Mouse (Mus musculus) embryonic facial prominence, embryonic 13.5 days (tissue): Measurements from ENCODE around the gene Phka2. TPM values are rescaled to one million over a fixed set of nuclear protein-coding genes. Genes with fewer than 3 reads are reported as not detected.

Experiments used
- ATAC-seq: fragments of 200-750 bp; cut with Nextera tagmentation; 2 replicates; pipeline ENCODE4 v1.8.0; 2017; ENCODE audit warnings: low read depth; ENCODE audit not compliant: insufficient number of reproducible peaks, insufficient read depth, low FRiP score, low TSS enrichment
- H3K27ac ChIP-seq: fragments of 300-500 bp; sonication (generic); 2 replicates; pipeline ENCODE4 v1.5.1; 2015; ENCODE audit warnings: moderate library complexity, mild to moderate bottlenecking, inconsistent platforms
- H3K27me3 ChIP-seq: fragments of 300-500 bp; sonication (generic); 2 replicates; pipeline ENCODE4 v1.6.1; 2015; ENCODE audit warnings: mild to moderate bottlenecking, inconsistent platforms
- H3K36me3 ChIP-seq: fragments of 300-500 bp; sonication (generic); 2 replicates; pipeline ENCODE4 v1.6.1; 2015; ENCODE audit warnings: mild to moderate bottlenecking, inconsistent platforms
- H3K4me1 ChIP-seq: fragments of 300-500 bp; sonication (generic); 2 replicates; pipeline ENCODE4 v1.6.1; 2015; ENCODE audit warnings: inconsistent platforms
- H3K4me2 ChIP-seq: fragments of 300-500 bp; sonication (generic); 2 replicates; pipeline ENCODE4 v1.6.1; 2015; ENCODE audit warnings: moderate library complexity, mild to moderate bottlenecking, inconsistent platforms
- H3K4me3 ChIP-seq: fragments of 300-500 bp; sonication (generic); 2 replicates; pipeline ENCODE4 v1.5.1; 2015; ENCODE audit warnings: mild to moderate bottlenecking, inconsistent platforms
- H3K9ac ChIP-seq: fragments of 300-500 bp; sonication (generic); 2 replicates; pipeline ENCODE4 v1.6.1; 2015; ENCODE audit warnings: mild to moderate bottlenecking, inconsistent platforms
- H3K9me3 ChIP-seq: fragments of 300-500 bp; sonication (generic); 2 replicates; pipeline ENCODE4 v1.6.1; 2016; ENCODE audit warnings: inconsistent platforms
- WGBS: fragments of 180-500 bp; shearing (Covaris S2); methylation state at CpG from one replicate; pipeline ENCODE4 v1.1.7; 2015; ENCODE audit warnings: mixed read lengths; 5-methylcytosine and 5-hydroxymethylcytosine counted together
- polyA plus RNA-seq: library from polyadenylated mRNA; unstranded; fragments of >200 nt; fragmentation: Nextera tagmentation; extraction: Ambion mirVana; gene quantifications from 2 replicates; pipeline ENCODE4 v1.2.1, GENCODE M21; 2015

Gene Phka2
- polyA plus RNA-seq, 1 experiment from 2014 or later = 19.6 TPM

GRCm38 (mm10) chrX:160601053-160601452, 99.1 kb downstream of the Phka2 start:
- no peak overlapping the region for H3K9ac ChIP-seq
- no peak overlapping the region for H3K27ac ChIP-seq
- no peaks in the 10 kb centered on the region for H3K9me3 ChIP-seq
- ATAC-seq = no peak
- no peak overlapping the region for H3K4me3 ChIP-seq
- peaks cover 23% of the 10 kb centered on the region for H3K4me1 ChIP-seq
- WGBS = 46% methylated on average over 3 of the region's 3 CpGs
- H3K36me3 ChIP-seq = no peaks in the 10 kb centered on the region
- H3K27me3 ChIP-seq = peaks cover 74% of the 10 kb centered on the region
- H3K4me2 ChIP-seq = no peak overlapping the region

GRCm38 (mm10) chrX:160602770-160603169, 100.8 kb downstream of the Phka2 start:
- 79% methylated on average over 1 of the region's 1 CpGs for WGBS
- Histone ChIP-seq H3K4me2 (no peak overlapping the region), H3K9ac (no peak overlapping the region), H3K4me1 (peaks cover 23% of the 10 kb centered on the region), H3K9me3 (no peaks in the 10 kb centered on the region), H3K27me3 (peaks cover 61% of the 10 kb centered on the region), H3K27ac (no peak overlapping the region), H3K4me3 (no peak overlapping the region), H3K36me3 (no peaks in the 10 kb centered on the region)
- no peak for ATAC-seq

- Histone ChIP-seq H3K9ac (no peak overlapping the region), H3K27me3 (peaks cover 57% of the 10 kb centered on the region), H3K4me2 (no peak overlapping the region), H3K9me3 (no peaks in the 10 kb centered on the region), H3K4me1 (peaks cover 20% of the 10 kb centered on the region), H3K27ac (no peak overlapping the region), H3K4me3 (no peak overlapping the region), H3K36me3 (no peaks in the 10 kb centered on the region)
- ATAC-seq = no peak
- 76% methylated on average over 2 of the region's 2 CpGs for WGBS
Measured at GRCm38 (mm10) chrX:160603316-160603715, 101.3 kb downstream of the Phka2 start.

- Histone ChIP-seq H3K9me3 (no peaks in the 10 kb centered on the region), H3K4me3 (no peak overlapping the region), H3K9ac (no peak overlapping the region), H3K4me1 (peaks cover 13% of the 10 kb centered on the region), H3K4me2 (no peak overlapping the region), H3K36me3 (no peaks in the 10 kb centered on the region), H3K27ac (no peak overlapping the region; the same call in 1 of the 2 replicates), H3K27me3 (peaks cover 50% of the 10 kb centered on the region)
- WGBS = 35% methylated on average over 6 of the region's 6 CpGs
- peak; percentile 37; the same call in 1 of the 2 replicates for ATAC-seq
Measured at GRCm38 (mm10) chrX:160603981-160604541, 102.1 kb downstream of the Phka2 start.

- Histone ChIP-seq H3K9ac (no peak overlapping the region), H3K9me3 (no peaks in the 10 kb centered on the region), H3K27me3 (peaks cover 21% of the 10 kb centered on the region), H3K27ac (no peak overlapping the region), H3K4me2 (no peak overlapping the region), H3K4me3 (no peak overlapping the region), H3K36me3 (no peaks in the 10 kb centered on the region), H3K4me1 (no peaks in the 10 kb centered on the region)
- ATAC-seq = no peak
- 35% methylated on average over 3 of the region's 3 CpGs for WGBS
Measured at GRCm38 (mm10) chrX:160609849-160610248, 107.9 kb downstream of the Phka2 start.

- Histone ChIP-seq H3K27ac (no peak overlapping the region), H3K4me2 (no peak overlapping the region), H3K27me3 (peaks cover 15% of the 10 kb centered on the region), H3K9me3 (no peaks in the 10 kb centered on the region), H3K4me1 (no peaks in the 10 kb centered on the region), H3K9ac (no peak overlapping the region), H3K4me3 (no peak overlapping the region), H3K36me3 (no peaks in the 10 kb centered on the region)
- 79% methylated on average over 2 of the region's 2 CpGs for WGBS
- ATAC-seq = no peak
Measured at GRCm38 (mm10) chrX:160610482-160610881, 108.5 kb downstream of the Phka2 start.

GRCm38 (mm10) chrX:160610882-160611644, 109.1 kb downstream of the Phka2 start:
- no peaks in the 10 kb centered on the region for H3K4me1 ChIP-seq
- H3K9me3 ChIP-seq = no peaks in the 10 kb centered on the region
- H3K9ac ChIP-seq = no peak overlapping the region
- H3K4me2 ChIP-seq = no peak overlapping the region
- WGBS = 35% methylated on average over 4 of the region's 4 CpGs
- no peak overlapping the region for H3K27ac ChIP-seq
- no peak overlapping the region for H3K4me3 ChIP-seq
- H3K36me3 ChIP-seq = no peaks in the 10 kb centered on the region
- peaks cover 13% of the 10 kb centered on the region; the same call in 1 of the 2 replicates for H3K27me3 ChIP-seq
- no peak for ATAC-seq

Other genes starting within 250 kb of the Phka2 start
- 1.9 and 2.3 TPM in 2 replicates for gene Adgrg2, start 111.5 kb upstream of the Phka2 start, polyA plus RNA-seq
- 0.24 and 0.28 TPM in 2 replicates for gene Ppef1, start 233.6 kb downstream of the Phka2 start, polyA plus RNA-seq